Mouse (Mus musculus): ENCODE measurements around the gene Kcnn4.

Gene Kcnn4

GRCm38 (mm10) chr7:24369731-24370541, at the start of gene Kcnn4:
Kcnn4 (plus strand) TSS chr7:24370263.
- no peak for DNase-seq

DNA sequence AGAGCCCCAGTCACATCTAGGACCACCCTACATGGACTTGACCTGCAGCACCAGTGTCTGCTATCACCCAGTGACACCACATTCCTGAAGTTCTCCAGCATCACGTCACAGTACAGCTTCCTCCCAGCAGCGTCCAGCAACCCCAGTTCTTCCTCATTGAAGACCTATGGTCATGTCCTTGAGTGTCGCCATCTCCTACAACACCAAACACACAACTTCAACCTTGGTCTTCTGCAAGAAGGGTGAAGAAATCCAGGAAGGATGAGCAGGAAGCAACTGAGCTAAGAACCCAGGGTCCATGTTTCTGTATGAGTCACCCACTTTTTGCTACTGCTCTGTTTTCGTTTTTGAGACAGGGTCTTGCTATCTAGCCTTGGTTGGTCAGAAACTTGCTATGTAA, 47.5 kb upstream of the Kcnn4 start:
- DNase-seq, result no peak

DNA sequence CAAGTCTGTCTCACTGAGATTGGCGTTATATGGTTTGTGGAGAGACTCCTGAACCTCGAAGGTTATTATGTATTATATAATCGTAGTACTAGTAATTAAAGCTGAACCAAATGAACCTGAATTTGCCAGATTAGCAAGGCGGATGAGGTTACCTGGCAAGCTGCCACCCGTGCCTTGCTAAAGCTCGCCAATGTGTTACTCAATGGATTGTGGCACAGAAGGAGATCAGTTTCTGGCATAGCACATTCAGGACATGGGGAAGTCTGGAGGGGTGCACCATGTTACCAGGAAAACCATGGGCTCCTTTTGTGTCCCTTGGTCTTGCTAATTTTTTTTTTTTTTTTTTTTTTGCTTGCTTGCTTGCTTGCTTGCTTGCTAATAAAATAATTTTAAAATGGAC, 44.9 kb upstream of the Kcnn4 start:
- DNase-seq, result no peak

GRCm38 (mm10) chr7:24325675-24326128, 44.4 kb upstream of the Kcnn4 start:
- no peak for DNase-seq

- DNase-seq, result no peak
These were observed 43.6 kb upstream of the Kcnn4 start for GRCm38 (mm10) chr7:24326273-24327135.

DNA sequence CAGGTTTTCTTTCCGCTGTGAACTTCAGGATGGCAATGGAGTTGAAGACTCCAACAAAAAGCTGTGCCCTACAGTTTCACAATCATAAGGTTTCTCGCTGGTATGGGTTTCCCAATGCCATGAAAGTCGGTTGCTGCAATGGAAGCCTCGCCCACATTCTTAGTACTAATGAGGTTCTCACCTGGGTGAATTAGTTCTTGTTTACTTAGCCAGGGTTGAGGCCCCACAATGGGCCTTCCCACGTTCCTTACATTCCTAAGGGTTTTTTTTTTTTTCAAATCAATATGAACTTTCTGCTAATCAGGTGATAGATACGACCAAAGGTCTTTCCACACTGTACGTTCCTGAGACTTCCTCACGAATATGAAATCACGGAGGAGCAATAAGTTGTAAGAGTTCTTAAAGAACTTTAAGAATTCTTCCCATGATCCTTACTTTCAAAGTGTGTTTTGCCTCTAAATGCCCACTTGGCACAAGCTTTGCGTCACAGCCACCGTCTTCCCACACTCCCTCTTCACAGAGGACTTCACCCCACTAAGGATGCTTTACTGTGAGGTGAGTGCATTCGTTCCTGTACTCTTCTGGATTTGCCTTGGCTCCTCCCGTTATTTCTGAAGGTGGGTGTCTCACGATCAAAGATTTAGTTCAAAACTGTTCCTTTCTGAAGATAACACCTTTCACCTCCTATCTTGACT, 42.6 kb upstream of the Kcnn4 start:
- DNase-seq, result no peak

GRCm38 (mm10) chr7:24333304-24333986, 36.6 kb upstream of the Kcnn4 start, which contains the start of gene Tescl:
Tescl (minus strand) TSS chr7:24333936.
- DNase-seq, result no peak

- DNase-seq, result no peak
These were observed 34.3 kb upstream of the Kcnn4 start for GRCm38 (mm10) chr7:24335699-24336309.

DNA sequence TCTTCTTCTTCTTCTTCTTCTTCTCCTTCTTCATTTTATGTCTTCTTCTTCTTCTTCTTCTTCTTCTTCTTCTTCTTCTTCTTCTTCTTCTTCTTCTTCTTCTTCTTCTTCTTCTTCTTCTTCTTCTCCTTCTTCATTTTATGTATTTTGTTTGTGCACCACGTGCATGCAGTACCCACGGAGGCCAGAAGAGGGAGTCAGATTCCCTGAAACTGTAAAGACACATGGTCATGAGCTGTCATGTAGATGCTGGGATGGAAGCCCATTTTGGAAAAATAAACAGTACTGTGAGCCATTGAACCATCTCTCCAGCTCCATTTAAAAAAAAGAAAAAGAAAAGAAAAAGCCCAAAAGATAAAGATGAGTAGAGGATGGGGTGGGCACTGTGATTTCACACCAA, 31.8 kb upstream of the Kcnn4 start:
- no peak for DNase-seq

- DNase-seq, result no peak
These were observed 26.3 kb upstream of the Kcnn4 start for GRCm38 (mm10) chr7:24343701-24344272.

GRCm38 (mm10) chr7:24346444-24346843, 23.6 kb upstream of the Kcnn4 start:
- no peak for DNase-seq

DNA sequence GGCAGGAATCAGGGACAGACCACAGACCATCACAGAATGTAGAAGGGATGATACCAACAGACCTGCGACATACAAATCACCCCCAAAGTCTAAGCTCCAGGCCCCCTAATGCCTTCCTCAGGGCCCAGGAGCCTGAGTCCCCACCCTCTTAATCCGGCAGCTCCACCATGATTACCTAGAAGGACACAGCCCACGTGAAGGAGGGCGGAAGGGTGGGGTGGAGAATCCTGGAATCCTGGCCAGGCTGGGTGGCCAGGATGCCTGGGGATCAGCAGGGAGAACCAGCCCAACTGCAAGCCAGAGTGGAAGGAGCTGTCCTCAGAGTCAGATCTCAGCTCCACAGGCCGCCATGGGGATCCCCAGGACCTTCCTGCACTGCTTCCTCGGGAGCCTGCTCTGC, 21.2 kb upstream of the Kcnn4 start, which contains the start of gene Lypd5:
Lypd5 (plus strand) TSS at position 301 of the 400 bp plus-strand sequence.
- no peak for DNase-seq

DNA sequence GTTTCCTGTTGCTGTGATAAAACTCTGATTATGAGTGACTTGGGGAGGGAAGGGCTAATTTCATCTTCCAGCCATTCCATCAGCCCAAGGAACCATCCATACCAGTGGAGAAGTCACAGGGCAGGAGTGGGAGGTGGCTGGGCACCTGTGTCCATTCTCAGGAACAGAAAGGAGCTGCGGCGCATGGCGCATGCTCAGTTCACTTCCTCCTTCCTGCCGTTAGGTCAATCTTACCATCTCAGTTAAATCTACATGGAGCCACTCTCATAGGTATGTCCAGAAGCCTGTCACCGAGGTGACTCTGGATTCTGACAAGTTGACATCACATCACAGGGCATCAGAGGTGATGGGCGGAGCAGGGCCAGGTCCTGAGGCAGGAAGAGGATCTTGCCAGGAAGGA, 14.4 kb upstream of the Kcnn4 start:
- DNase-seq, result no peak

DNA sequence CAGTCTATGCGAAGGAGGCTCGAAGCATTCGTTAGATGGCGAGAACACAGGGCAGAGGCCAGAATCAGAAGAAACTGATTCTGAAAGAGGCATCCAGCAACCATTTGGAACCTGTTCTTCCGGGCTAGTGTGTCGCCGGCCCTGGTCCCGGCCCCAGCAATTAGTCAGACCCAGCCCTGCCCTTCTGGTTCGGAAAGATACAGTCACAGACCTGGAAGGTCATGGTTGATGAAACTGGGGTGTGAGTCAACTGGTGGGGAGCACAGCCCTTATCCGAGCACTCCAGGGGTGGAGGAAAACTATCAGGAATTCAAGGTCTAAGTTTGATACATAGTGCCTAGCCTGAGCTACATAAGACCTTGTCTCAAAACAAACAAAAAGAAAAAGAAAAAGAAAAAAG, 14.0 kb upstream of the Kcnn4 start:
- no peak for DNase-seq

DNA sequence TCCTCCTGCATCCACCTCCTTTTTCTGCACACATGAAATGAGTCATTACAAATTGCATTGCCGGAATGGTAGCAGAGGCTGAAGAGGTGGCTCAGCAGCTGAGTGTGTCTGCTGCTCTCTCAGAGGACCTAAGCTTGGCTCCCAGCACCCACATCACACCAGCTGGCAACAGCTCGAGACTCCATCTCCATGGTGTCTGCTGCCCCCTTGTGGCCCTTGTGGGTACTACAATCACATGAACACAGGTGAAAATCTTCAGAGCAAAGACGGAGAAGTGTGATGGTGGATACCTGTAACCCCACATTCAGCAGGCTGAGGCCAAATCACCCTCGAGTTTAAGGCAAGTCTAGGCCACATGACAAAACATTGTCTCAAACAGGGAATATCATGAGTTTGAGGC, 12.2 kb upstream of the Kcnn4 start:
- DNase-seq, result no peak

GRCm38 (mm10) chr7:24359269-24359668, 10.8 kb upstream of the Kcnn4 start:
- DNase-seq, result no peak

DNA sequence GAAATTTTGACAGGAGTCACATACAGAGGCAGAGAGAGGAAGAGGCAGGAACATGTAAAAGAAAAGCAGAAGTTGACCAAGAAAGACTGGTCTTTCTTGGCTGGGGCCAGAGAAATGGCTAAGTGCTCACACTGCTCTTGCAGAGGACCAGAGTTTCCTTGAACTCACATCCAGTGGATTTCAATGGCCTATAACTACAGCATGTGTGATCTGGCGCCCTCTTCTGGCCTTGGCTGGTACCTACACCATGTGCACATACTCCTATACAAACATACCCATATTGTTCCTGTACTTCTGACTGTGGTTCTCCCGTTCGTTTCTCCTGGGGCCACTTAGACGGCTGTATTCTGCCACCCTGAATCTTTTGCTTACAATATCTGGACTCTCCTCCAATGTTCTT, 9.1 kb upstream of the Kcnn4 start:
- no peak for DNase-seq

- no peak for DNase-seq
These were observed 6.8 kb upstream of the Kcnn4 start for GRCm38 (mm10) chr7:24363228-24363627.

DNA sequence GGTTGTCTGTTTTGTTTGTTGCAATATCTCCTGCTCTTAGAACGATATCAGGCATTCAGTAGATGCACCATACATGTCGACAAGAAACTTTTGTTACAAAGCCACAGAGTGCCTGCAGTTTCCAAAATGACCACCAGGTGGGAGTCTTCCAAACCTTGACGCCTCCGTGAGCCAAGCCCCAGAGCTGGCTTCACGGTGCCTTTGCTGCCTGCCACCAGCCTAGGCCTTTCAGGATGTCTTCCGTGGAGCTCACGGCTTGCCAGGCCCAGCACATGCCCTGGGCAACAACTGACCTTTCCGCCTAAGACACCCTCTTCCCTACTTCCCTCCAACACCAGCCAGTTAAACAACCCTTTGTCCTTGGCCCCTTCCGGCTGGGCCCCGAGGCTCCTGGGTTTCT, 5.2 kb upstream of the Kcnn4 start:
- peak; percentile 74 for DNase-seq

DNA sequence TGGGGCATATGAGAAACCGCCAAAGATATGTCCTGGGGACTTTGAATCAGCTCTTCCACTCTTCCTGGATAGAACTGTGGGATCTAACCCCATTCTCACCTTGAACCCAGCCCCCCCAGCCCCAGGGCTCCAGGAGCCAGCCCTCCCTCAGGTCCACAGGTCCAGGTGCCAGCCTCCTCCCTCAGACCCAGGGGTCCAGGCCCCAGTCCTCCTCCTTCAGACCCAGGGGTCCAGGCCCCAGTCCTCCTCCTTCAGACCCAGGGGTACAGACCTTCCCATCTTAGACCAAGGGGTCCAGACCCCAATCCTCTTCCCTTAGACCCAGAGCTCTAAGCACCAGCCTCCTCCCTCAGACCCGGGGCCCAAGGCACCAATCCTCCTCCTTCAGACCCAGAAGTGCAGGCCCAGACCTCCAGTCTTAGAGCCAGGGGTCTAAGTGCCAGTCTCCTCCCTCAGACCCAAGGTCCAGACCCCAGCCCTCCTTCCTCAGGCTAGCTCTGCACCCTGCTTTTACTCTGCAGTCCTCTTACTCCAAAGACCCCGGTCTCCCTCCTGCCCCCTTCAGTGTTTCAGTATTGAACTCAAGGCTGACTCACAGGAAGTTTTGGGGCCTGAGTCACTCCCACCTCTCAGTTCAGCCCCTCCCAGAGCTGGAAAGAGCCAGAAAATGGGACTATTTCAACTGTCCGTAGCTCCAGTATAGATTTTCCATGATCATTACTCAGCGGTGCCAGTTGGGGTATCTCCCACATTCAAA, 4.6 kb upstream of the Kcnn4 start:
- DNase-seq, result no peak
